Mouse (Mus musculus): Measurements from ENCODE around the gene Rtl8b. TPM values are rescaled to one million over a fixed set of nuclear protein-coding genes. Genes with fewer than 3 reads are reported as not detected.
"Not testable (repeated sequence)": the region's sequence is repeated elsewhere in the genome, so short reads cannot be mapped to it uniquely, and the experiment has no call there.

Gene Rtl8b
- 1.3 and 10.3 TPM in 2 replicates for total RNA-seq (2017)

DNA sequence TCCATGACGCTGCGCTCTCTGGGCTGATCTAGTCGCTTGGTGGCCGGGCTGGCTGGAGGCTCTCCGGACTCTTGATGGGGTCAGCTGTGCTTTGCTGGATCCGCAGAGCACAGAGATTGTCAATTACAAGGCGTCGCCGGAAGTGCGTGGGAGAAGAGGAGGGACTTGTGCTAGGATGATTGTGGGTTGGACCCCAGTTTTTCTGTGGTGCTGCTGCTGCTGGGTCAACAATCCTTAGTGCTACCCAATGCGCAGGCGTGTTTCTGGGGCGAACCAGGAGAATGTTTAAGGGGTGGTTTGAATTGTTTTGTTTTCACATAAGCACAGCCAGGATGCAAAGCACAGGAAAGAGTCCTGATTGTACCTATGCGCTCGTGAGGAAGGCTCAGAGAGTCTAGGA lies at the start of gene Rtl8b:
Rtl8b (minus strand) TSS at position 115 of the 400 bp plus-strand sequence.
- peak; percentile 98 for ATAC-seq (replicated peaks; ENCODE audit: low read depth, poor library complexity, severe bottlenecking)

- ATAC-seq (replicated peaks; ENCODE audit: low read depth, poor library complexity, severe bottlenecking) = peak; percentile 71
Measured at GRCm38 (mm10) chrX:53716323-53717182, 46.3 kb upstream of the Rtl8b start.

GRCm38 (mm10) chrX:53715942-53716322 lies 45.7 kb upstream of the Rtl8b start:
- no peak for ATAC-seq (replicated peaks; ENCODE audit: low read depth, poor library complexity, severe bottlenecking)

- ATAC-seq (replicated peaks; ENCODE audit: low read depth, poor library complexity, severe bottlenecking) = no peak
Measured at GRCm38 (mm10) chrX:53702673-53703072, 32.5 kb upstream of the Rtl8b start.

DNA sequence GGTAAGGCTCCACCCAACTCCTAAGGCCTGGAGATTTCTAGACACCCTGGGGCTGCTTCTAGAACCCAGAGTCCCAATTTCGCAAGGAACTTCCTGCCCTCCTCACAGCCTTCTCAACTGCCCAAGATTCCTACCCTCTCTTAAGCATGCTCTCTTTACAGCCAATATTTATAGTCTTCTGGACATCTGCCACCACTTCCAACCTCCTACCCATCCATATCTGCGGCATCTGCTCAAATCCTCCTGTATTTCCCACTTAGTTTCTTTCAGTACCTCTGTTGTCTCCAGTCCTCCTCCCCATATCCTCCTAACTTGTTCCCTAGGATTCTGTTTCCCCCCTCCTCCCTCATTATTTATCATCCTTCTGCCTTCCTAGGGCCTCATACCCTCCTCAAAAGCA lies 29.0 kb upstream of the Rtl8b start:
- no peak for ATAC-seq (replicated peaks; ENCODE audit: low read depth, poor library complexity, severe bottlenecking)

- ATAC-seq (replicated peaks; ENCODE audit: low read depth, poor library complexity, severe bottlenecking) = no peak
Measured at GRCm38 (mm10) chrX:53694008-53694777, 24.0 kb upstream of the Rtl8b start.

GRCm38 (mm10) chrX:53693141-53693540 lies 22.9 kb upstream of the Rtl8b start:
- 0 out of 2 replicates have a peak, but pooled peaks have one; percentile 42 for ATAC-seq (replicated peaks; ENCODE audit: low read depth, poor library complexity, severe bottlenecking)

GRCm38 (mm10) chrX:53692065-53692464 lies 21.9 kb upstream of the Rtl8b start:
- ATAC-seq (replicated peaks; ENCODE audit: low read depth, poor library complexity, severe bottlenecking) = no peak

DNA sequence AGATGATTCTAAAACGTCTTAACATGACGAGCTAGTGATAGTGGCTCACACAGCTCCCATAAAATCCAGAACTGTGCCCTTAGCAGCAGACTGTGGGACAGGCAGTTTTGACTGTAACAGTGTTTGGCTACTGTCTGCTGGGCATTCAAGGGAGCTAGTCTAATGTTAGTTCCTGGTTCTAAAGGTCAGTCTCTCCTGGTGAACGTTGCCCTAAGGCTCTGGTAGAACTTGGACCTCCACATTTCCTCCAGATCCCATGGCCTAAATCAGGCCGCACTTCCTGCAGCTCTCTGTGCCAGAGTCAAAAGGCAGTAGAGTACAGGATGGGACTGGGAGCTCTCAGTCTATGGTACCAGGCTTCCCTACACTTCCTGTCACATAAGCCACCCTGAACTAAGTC lies 14.5 kb upstream of the Rtl8b start:
- ATAC-seq (replicated peaks; ENCODE audit: low read depth, poor library complexity, severe bottlenecking) = not testable (repeated sequence)

- ATAC-seq (replicated peaks; ENCODE audit: low read depth, poor library complexity, severe bottlenecking) = not testable (repeated sequence)
Measured at GRCm38 (mm10) chrX:53682650-53683049, 12.4 kb upstream of the Rtl8b start.

DNA sequence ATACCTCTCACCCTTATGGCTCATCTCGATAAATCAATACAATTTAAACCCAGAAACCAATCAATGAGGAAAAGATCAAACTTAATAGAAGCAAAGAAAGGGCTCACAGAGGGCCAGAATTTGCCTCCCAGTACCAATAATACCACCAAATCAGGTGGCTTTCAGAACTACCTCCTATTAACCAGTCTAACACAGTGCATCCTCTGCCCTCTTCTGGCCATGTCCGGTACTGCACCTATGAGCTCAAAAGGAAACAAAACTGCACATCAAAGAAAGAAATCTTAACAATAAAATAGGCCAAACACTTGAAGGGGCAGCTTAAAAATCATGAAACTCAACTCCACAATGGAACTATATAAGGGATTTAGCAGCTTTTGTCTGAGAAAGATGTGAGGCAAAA lies 6.7 kb upstream of the Rtl8b start:
- ATAC-seq (replicated peaks; ENCODE audit: low read depth, poor library complexity, severe bottlenecking) = peak; percentile 76

DNA sequence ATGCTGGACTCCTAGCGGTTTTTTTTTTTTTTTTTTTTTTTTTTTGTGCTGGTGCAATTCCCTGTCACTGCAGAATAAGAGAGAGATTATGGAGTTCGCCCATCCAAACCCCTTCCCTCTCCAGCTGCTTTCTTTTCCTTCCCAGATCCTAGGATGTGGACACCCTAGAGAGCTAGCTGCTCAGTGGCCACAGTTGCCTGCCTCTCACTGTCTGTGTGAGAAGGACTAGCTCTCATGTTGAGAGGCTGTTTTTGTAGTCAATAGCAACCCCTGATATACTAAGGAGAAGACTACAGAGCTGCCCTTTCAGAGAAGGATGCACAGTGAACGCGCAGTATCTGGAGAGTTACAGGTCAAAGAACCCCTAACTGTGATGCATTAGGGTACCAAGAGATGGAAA lies 488 bp upstream of the Rtl8b start:
- ATAC-seq (replicated peaks; ENCODE audit: low read depth, poor library complexity, severe bottlenecking) = 0 out of 2 replicates have a peak, but pooled peaks have one; percentile 2

GRCm38 (mm10) chrX:53669557-53670270 lies 494 bp downstream of the Rtl8b start:
- ATAC-seq (replicated peaks; ENCODE audit: low read depth, poor library complexity, severe bottlenecking) = peak; percentile 50

- ATAC-seq (replicated peaks; ENCODE audit: low read depth, poor library complexity, severe bottlenecking) = peak; percentile 69
Measured at GRCm38 (mm10) chrX:53652917-53653316, 17.3 kb downstream of the Rtl8b start.

DNA sequence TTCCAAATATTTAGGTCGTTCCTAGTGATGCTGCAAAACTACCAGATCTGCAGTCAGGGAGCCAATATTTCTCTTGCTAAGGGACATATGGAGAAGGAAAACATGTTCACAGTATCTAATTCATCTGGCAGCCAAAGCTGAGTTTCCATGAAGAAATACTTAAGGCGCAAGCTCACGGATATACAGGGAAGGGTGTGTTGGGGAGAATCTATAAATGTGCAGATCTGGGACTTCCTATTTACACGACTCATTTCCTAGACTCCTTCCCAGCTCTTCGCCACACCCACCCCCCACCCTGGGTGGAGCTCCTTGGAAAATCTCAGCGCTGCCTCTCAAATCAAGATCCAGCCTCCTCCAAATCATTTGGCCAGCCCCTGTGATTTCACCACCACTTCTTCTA lies 24.3 kb downstream of the Rtl8b start:
- no peak for ATAC-seq (replicated peaks; ENCODE audit: low read depth, poor library complexity, severe bottlenecking)

DNA sequence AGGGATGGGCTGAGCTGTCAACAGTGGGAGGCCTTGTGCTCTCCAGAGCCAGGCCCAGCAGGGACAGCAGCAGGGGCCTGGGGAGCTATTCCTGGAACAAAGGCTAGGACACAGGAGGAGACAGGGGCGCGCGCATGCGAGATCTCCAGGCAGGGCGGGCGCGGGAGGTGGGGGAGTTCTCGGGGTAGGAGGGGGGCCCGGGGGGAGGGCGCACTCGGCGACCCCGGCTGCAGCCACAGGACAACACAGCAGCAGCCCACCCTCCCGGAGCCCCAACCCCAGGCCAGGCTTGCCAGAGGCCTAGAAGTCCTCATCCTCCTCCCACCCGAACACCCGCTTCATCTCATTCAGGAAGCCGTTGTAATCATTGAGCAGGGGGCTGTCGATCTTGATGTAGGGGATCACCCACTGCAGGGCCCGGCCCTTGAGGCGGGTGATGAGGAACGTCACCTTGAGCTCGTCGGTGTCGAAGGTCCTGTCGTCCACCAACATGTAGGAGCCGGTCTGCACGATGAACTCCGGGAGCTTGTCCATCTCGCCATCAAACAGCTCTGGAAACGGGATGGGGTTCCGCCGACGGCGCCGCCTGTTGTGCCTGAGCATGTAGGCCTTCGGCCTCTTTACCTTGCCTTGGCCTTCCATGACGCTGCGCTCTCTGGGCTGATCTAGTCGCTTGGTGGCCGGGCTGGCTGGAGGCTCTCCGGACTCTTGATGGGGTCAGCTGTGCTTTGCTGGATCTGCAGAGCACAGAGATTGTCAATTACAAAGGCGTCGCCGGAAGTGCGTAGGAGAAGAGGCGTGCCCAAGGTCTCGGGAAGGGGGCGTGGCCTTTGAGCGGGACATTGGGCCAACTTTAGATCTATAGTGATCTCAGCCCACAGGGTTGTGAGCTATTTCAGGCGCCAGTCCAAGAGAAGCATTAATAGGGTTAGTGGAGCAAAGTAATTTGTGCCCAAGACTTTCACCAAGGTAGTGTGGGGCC lies 26.9 kb downstream of the Rtl8b start, which contains the start of gene Rtl8a:
Rtl8a (minus strand) TSS at position 703 of the 982 bp plus-strand sequence.
- peak; percentile 99 for ATAC-seq (replicated peaks; ENCODE audit: low read depth, poor library complexity, severe bottlenecking)

- ATAC-seq (replicated peaks; ENCODE audit: low read depth, poor library complexity, severe bottlenecking) = not testable (repeated sequence)
Measured at GRCm38 (mm10) chrX:53642604-53642979, 27.6 kb downstream of the Rtl8b start.

- ATAC-seq (replicated peaks; ENCODE audit: low read depth, poor library complexity, severe bottlenecking) = not testable (repeated sequence)
Measured at GRCm38 (mm10) chrX:53638107-53638506, 32.1 kb downstream of the Rtl8b start.

Data from common myeloid progenitor, adult 5-6 weeks (primary cell).